Mouse (Mus musculus): Measurements from ENCODE around the gene Hand1. TPM values are rescaled to one million over a fixed set of nuclear protein-coding genes. Genes with fewer than 3 reads are reported as not detected.

The Hand1 gene
- polyA plus RNA-seq, 1 experiment from 2014 or later = 0.07 TPM

GRCm38 (mm10) chr11:57841391-57841790, 8.8 kb upstream of the Hand1 start:
- 38% methylated on average over 7 of the region's 7 CpGs for WGBS (ENCODE audit: insufficient replicate concordance)
- no peak overlapping the region for H3K27ac ChIP-seq (ENCODE audit: low read depth)
- H3K36me3 ChIP-seq (replicated peaks; ENCODE audit: insufficient read depth, low read length) = no peaks in the 10 kb centered on the region
- H3K27me3 ChIP-seq (ENCODE audit: insufficient read depth, low read length) = peaks cover 53% of the 10 kb centered on the region
- no peak overlapping the region for H3K4me2 ChIP-seq (ENCODE audit: low read depth, low read length)
- TF ChIP-seq CTCF (IDR thresholded peaks at IDR 0.05; ENCODE audit: low read depth) (no peak), EP300 (IDR thresholded peaks at IDR 0.05; ENCODE audit: low read depth) (no peak)
- H3K9me3 ChIP-seq (ENCODE audit: low read length) = no peaks in the 10 kb centered on the region
- H3K4me3 ChIP-seq (ENCODE audit: low read depth, low read length) = no peak overlapping the region
- DNase-seq = no peak
- ATAC-seq = no peak
- no peaks in the 10 kb centered on the region for H3K4me1 ChIP-seq (ENCODE audit: insufficient read depth)
- no peak overlapping the region for H3K9ac ChIP-seq (replicated peaks)

DNA sequence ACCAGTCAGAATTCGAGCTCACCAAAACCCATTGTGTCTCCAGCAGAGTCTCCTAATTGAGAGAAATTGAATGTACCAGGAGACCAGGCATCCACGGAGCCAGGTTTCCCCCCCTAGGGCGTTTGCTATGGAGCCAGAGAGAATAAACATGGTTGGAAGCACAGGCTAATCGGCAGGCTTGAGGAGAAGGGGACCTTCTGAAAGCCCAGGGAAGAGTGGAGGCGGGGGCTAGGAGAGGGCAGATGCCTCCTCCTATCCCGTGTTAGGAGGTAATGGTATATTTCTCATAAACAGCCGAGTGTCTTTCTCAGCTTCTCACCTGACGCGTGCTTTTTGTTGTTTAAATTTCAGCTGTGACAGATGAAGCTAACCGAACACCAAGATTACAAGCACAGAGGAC, 8.4 kb upstream of the Hand1 start:
- Histone ChIP-seq H3K4me3 (ENCODE audit: low read depth, low read length) (no peak overlapping the region), H3K4me2 (ENCODE audit: low read depth, low read length) (no peak overlapping the region), H3K27ac (ENCODE audit: low read depth) (no peak overlapping the region), H3K36me3 (replicated peaks; ENCODE audit: insufficient read depth, low read length) (no peaks in the 10 kb centered on the region), H3K9ac (replicated peaks) (no peak overlapping the region), H3K4me1 (ENCODE audit: insufficient read depth) (no peaks in the 10 kb centered on the region), H3K9me3 (ENCODE audit: low read length) (no peaks in the 10 kb centered on the region), H3K27me3 (ENCODE audit: insufficient read depth, low read length) (peaks cover 57% of the 10 kb centered on the region)
- ATAC-seq (no peak), DNase-seq (no peak)
- no peak for TF ChIP-seq CTCF (IDR thresholded peaks at IDR 0.05; ENCODE audit: low read depth)
- TF ChIP-seq EP300 (IDR thresholded peaks at IDR 0.05; ENCODE audit: low read depth) = no peak
- WGBS (ENCODE audit: insufficient replicate concordance) = 23% methylated on average over 10 of the region's 10 CpGs

DNA sequence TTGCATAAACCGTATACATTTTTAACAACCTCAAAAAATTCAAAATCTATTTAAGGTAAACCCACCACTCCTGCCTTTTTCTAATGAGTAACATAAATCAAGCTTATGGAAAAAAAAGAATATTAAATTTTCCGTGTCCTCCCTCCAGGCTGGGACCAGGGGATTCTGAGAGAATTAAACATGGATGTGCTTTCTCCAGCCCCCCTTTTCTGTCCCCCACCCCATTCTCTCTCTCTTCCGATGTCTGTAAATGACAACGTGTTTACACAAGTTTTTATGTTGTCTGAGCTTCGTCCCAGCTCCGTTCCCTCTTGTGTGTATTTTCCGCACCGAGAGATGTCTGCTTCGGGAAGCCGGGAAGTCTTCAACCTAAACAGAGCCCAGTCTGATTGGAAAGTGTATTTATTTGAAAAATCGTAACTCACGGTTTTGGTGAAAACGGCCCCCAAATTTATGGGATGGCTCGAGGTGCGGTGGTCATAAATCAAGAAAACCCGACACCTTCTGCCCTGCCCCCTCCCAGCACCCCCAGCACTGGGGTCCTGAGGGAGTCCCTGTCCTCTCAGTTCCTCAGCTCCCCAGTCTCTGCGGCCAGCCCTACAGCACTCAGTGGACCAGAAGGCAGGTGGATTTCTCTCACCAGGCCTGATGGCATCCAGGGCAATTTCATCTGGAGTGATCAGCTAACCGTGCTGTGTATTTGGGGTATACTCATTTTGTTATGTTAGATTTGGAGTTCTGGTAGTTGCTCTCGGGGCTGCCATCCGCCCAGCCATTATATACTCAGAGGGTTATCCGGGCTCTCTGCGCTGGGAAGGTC, 5.5 kb upstream of the Hand1 start:
- Histone ChIP-seq H3K27ac (ENCODE audit: low read depth) (no peak overlapping the region), H3K4me2 (ENCODE audit: low read depth, low read length) (no peak overlapping the region), H3K4me1 (ENCODE audit: insufficient read depth) (no peaks in the 10 kb centered on the region), H3K9ac (replicated peaks) (no peak overlapping the region), H3K4me3 (ENCODE audit: low read depth, low read length) (no peak overlapping the region), H3K36me3 (replicated peaks; ENCODE audit: insufficient read depth, low read length) (no peaks in the 10 kb centered on the region), H3K27me3 (ENCODE audit: insufficient read depth, low read length) (peaks cover 84% of the 10 kb centered on the region), H3K9me3 (ENCODE audit: low read length) (no peaks in the 10 kb centered on the region)
- WGBS (ENCODE audit: insufficient replicate concordance) = 10% methylated on average over 22 of the region's 22 CpGs
- no peak for ATAC-seq
- DNase-seq = no peak
- TF ChIP-seq EP300 (IDR thresholded peaks at IDR 0.05; ENCODE audit: low read depth) = no peak
- TF ChIP-seq CTCF (IDR thresholded peaks at IDR 0.05; ENCODE audit: low read depth) = no peak

DNA sequence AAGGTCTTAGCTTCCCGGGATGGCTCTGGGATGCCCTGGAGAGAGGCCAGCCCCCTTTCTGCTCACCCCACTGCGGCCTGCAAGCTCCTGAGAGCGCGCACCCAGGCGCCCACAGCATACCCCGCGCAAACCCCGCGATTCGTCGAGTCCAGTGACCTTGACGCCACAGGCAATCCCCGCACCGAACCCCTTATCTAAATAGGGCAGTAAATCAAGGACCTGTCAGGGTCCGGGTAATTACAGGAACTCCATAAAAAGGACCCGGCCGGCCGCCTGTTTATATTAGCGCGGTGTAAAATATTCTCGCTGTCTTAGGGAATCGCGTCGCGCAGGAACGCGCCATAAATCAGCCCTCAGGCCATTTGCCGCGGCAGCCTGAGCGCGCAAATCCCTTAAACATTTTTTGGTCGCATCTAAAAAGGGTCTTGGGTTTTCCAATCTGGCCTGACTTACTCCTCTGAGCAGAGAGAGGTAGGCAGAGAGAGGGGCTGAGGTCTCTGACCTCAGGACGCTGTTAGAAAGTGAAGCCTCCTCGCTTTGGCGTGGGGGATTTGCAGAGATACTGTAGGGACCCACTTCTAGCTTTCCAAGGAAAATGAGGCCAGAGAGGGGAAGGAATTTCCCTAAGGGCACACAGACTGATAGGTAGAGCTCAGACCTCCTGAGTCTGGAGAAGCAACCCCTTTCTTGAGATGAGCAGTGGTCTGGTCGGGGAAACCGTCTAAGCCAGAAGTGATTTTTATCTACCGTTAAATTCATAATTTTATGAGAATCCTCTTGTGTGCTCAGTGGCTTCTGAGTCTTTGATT, 4.5 kb upstream of the Hand1 start:
- 2% methylated on average over 38 of the region's 38 CpGs for WGBS (ENCODE audit: insufficient replicate concordance)
- Histone ChIP-seq H3K27ac (ENCODE audit: low read depth) (no peak overlapping the region), H3K9me3 (ENCODE audit: low read length) (no peaks in the 10 kb centered on the region), H3K9ac (replicated peaks) (no peak overlapping the region), H3K4me1 (ENCODE audit: insufficient read depth) (no peaks in the 10 kb centered on the region), H3K27me3 (ENCODE audit: insufficient read depth, low read length) (peaks cover 91% of the 10 kb centered on the region), H3K4me2 (ENCODE audit: low read depth, low read length) (no peak overlapping the region), H3K36me3 (replicated peaks; ENCODE audit: insufficient read depth, low read length) (no peaks in the 10 kb centered on the region), H3K4me3 (ENCODE audit: low read depth, low read length) (no peak overlapping the region)
- ATAC-seq (no peak), DNase-seq (no peak)
- TF ChIP-seq EP300 (IDR thresholded peaks at IDR 0.05; ENCODE audit: low read depth) (no peak), CTCF (IDR thresholded peaks at IDR 0.05; ENCODE audit: low read depth) (no peak)

GRCm38 (mm10) chr11:57836401-57836800, 3.8 kb upstream of the Hand1 start:
- Histone ChIP-seq H3K4me1 (ENCODE audit: insufficient read depth) (no peaks in the 10 kb centered on the region), H3K9ac (replicated peaks) (no peak overlapping the region), H3K9me3 (ENCODE audit: low read length) (no peaks in the 10 kb centered on the region), H3K27me3 (ENCODE audit: insufficient read depth, low read length) (peaks cover 91% of the 10 kb centered on the region), H3K4me2 (ENCODE audit: low read depth, low read length) (no peak overlapping the region), H3K4me3 (ENCODE audit: low read depth, low read length) (no peak overlapping the region), H3K36me3 (replicated peaks; ENCODE audit: insufficient read depth, low read length) (no peaks in the 10 kb centered on the region), H3K27ac (ENCODE audit: low read depth) (no peak overlapping the region)
- 10% methylated on average over 9 of the region's 9 CpGs for WGBS (ENCODE audit: insufficient replicate concordance)
- DNase-seq = no peak
- ATAC-seq = no peak
- TF ChIP-seq EP300 (IDR thresholded peaks at IDR 0.05; ENCODE audit: low read depth) (no peak), CTCF (IDR thresholded peaks at IDR 0.05; ENCODE audit: low read depth) (no peak)

DNA sequence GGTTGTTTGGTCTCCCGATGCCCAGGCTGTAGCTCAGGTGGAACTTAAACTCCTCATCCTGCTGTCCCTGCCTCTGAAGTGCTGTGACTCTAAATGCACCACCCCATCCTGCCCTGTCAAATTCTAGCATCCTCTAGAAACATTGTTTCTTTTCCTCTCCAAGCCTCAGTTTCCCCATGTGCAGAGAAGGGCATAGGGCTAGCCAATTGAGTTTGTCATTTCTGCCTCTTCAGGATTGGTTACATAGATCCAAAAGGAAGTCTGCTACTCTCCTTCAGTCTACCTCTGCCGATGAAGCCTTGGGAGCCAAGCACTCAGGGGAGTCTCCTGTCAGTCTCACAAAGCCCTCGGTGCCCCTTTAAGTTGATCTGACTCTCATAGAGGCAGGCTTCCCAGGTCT, 3.3 kb upstream of the Hand1 start:
- TF ChIP-seq CTCF (IDR thresholded peaks at IDR 0.05; ENCODE audit: low read depth) (no peak), EP300 (IDR thresholded peaks at IDR 0.05; ENCODE audit: low read depth) (no peak)
- Histone ChIP-seq H3K9me3 (ENCODE audit: low read length) (no peaks in the 10 kb centered on the region), H3K36me3 (replicated peaks; ENCODE audit: insufficient read depth, low read length) (no peaks in the 10 kb centered on the region), H3K4me2 (ENCODE audit: low read depth, low read length) (no peak overlapping the region), H3K4me3 (ENCODE audit: low read depth, low read length) (no peak overlapping the region), H3K27me3 (ENCODE audit: insufficient read depth, low read length) (peaks cover 91% of the 10 kb centered on the region), H3K27ac (ENCODE audit: low read depth) (no peak overlapping the region), H3K4me1 (ENCODE audit: insufficient read depth) (no peaks in the 10 kb centered on the region), H3K9ac (replicated peaks) (no peak overlapping the region)
- WGBS (ENCODE audit: insufficient replicate concordance) = 14% methylated on average over 3 of the region's 3 CpGs
- no peak for DNase-seq
- no peak for ATAC-seq

Measured in liver, postnatal 0 days (tissue).